Mouse (Mus musculus): Measurements from ENCODE around the gene Olfr1325. TPM values are rescaled to one million over a fixed set of nuclear protein-coding genes. Genes with fewer than 3 reads are reported as not detected.
"Not testable (repeated sequence)": the region's sequence is repeated elsewhere in the genome, so short reads cannot be mapped to it uniquely, and the experiment has no call there.

Olfr1325 gene
- not detected for total RNA-seq (2021)

DNA sequence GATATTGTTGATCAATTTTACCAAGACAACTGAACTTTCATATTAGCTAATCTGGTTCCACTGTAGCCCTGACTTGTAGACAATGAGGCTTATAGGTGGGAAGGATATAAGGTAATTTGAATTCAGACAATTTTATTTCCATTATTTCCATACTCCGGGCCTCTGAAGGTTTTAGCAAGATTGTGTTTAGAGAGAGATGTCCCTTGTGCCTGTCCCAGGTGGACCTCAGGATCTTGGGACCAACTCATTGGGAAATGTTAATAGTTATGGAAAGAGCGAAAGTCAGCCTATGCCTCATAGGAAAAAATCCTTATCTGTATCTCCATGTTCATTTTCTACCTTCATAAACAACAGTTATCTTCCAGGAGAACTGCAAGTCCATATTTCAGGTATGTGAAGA is at the start of gene Olfr1325:
TSS of gene Olfr1325 (plus strand) at position 301 of the 400 bp plus-strand sequence.
- DNase-seq (ENCODE audit: extremely low spot score in 1 of 2, low spot score in 1 of 2) = no peak

- DNase-seq (ENCODE audit: extremely low spot score in 1 of 2, low spot score in 1 of 2) = no peak
Measured at GRCm38 (mm10) chrX:74574788-74575187, 17.7 kb upstream of the Olfr1325 start, which contains the start of gene Olfr1326-ps1. Gene Olfr1326-ps1 (minus strand): TSS chrX:74574888.

- not testable (repeated sequence) for DNase-seq (ENCODE audit: extremely low spot score in 1 of 2, low spot score in 1 of 2)
Measured at GRCm38 (mm10) chrX:74645466-74646323, 53.2 kb downstream of the Olfr1325 start, which contains the start of gene Gm5640. Gene Gm5640 (minus strand): TSS chrX:74645635.

GRCm38 (mm10) chrX:74646393-74646792 is 53.9 kb downstream of the Olfr1325 start:
- DNase-seq (ENCODE audit: extremely low spot score in 1 of 2, low spot score in 1 of 2) = not testable (repeated sequence)

Other genes starting within 250 kb of the Olfr1325 start
- 10 to 100 TPM; 26.9 to 31.2 TPM for gene Lage3, start 239.1 kb upstream of the Olfr1325 start, total RNA-seq (2021)
- 10 to 100 TPM; 70.0 to 73.0 TPM for gene Ubl4a, start 219.5 kb upstream of the Olfr1325 start, total RNA-seq (2021)
- 1 to 10 TPM; 3.0 to 3.5 TPM for gene Slc10a3, start 219.3 kb upstream of the Olfr1325 start, total RNA-seq (2021)
- 10 to 100 TPM; 17.8 to 24.9 TPM for gene Fam3a, start 199.4 kb upstream of the Olfr1325 start, total RNA-seq (2021)
- 10 to 100 TPM; 51.0 to 56.3 TPM for gene Ikbkg, start 199.4 kb upstream of the Olfr1325 start, total RNA-seq (2021)
- 10 to 100 TPM; 24.9 to 27.7 TPM for gene G6pdx, start 163.5 kb upstream of the Olfr1325 start, total RNA-seq (2021)
- gene Gm6880, start 111.3 kb upstream of the Olfr1325 start, total RNA-seq (2021) = not detected
- gene Olfr1326-ps1, start 17.8 kb upstream of the Olfr1325 start, total RNA-seq (2021) = not detected
- gene Gm5640, start 53.0 kb downstream of the Olfr1325 start, total RNA-seq (2021) = under 1 TPM; 0.80 to 0.84 TPM
- not detected for gene Gm6890, start 148.2 kb downstream of the Olfr1325 start, total RNA-seq (2021)
- gene Gm5936, start 244.5 kb downstream of the Olfr1325 start, total RNA-seq (2021) = under 1 TPM; 0.25 to 0.33 TPM

All from layer of hippocampus, postnatal 25 days (tissue).